Mouse (Mus musculus) G1E (cell line): ENCODE results near the gene Pkm. TPM values are rescaled to one million over a fixed set of nuclear protein-coding genes. Genes with fewer than 3 reads are reported as not detected.

ENCODE experiments used
- ATAC-seq: 2 replicates; pipeline ENCODE4 v1.8.0; 2016; ENCODE audit warnings: mild to moderate bottlenecking; ENCODE audit not compliant: insufficient number of reproducible peaks, poor library complexity, low FRiP score, severe bottlenecking; ENCODE audit errors: extremely low read depth
- DNase-seq: peaks from one replicate; pipeline ENCODE4 v3.0.0; 2012; ENCODE audit warnings: low spot score
- H3K27me3 ChIP-seq: 2 replicates; pipeline ENCODE4 v1.6.1; 2012; ENCODE audit warnings: mild to moderate bottlenecking, low read length, inconsistent platforms; ENCODE audit not compliant: insufficient read depth
- H3K36me3 ChIP-seq: replicated peaks from 2 replicates; pipeline ENCODE3; 2012; ENCODE audit warnings: mild to moderate bottlenecking, inconsistent platforms
- H3K4me1 ChIP-seq: 2 replicates; pipeline ENCODE4 v1.6.1; 2012; ENCODE audit warnings: low read depth, low read length, inconsistent platforms, mixed read lengths; ENCODE audit not compliant: insufficient read depth
- H3K4me3 ChIP-seq: 2 replicates; pipeline ENCODE4 v1.5.1; 2012; ENCODE audit warnings: low read depth, mild to moderate bottlenecking, inconsistent platforms, low read length, moderate library complexity, mixed read lengths
- H3K9me3 ChIP-seq: replicated peaks from 2 replicates; pipeline ENCODE4 v1.6.1; 2012; ENCODE audit warnings: inconsistent platforms
- CTCF ChIP-seq: IDR thresholded peaks from 2 replicates; pipeline ENCODE4 v1.5.1; 2012; ENCODE audit warnings: low read depth, low read length, inconsistent platforms, mixed read lengths
- GATA1 ChIP-seq: IDR thresholded peaks from 2 replicates; pipeline ENCODE4 v1.6.1; 2012; ENCODE audit warnings: borderline replicate concordance, low read length, inconsistent platforms, mixed read lengths
- GATA2 ChIP-seq: IDR thresholded peaks from 2 replicates; pipeline ENCODE4 v1.6.1; 2012; ENCODE audit warnings: low read depth, low read length, inconsistent platforms, borderline replicate concordance
- POLR2AphosphoS5 ChIP-seq: IDR thresholded peaks from 2 replicates; pipeline ENCODE4 v1.6.1; 2012; ENCODE audit warnings: low read depth, low read length, inconsistent platforms; ENCODE audit not compliant: insufficient replicate concordance
- TAL1 ChIP-seq: conservative IDR thresholded peaks from 2 replicates; pipeline ENCODE4 v1.6.1; 2012; ENCODE audit warnings: low read depth, low read length, inconsistent platforms, mixed read lengths
- polyA plus RNA-seq: library from polyadenylated mRNA; stranded (reverse); fragments of >175 nt; gene quantifications from 2 replicates; pipeline ENCODE4 v1.2.3, GENCODE M21; 2012
- total RNA-seq, 2 experiments: library from RNA; stranded (forward) in 1 of 2; stranded (reverse) in 1 of 2; fragments of 200-1000 nt in 1 of 2; fragments of >200 nt in 1 of 2; fragmentation: Nextera tagmentation in 1 of 2; gene quantifications; 2 replicates each; pipeline ENCODE4 v1.2.3; 2014 to 2017

Gene Pkm
- total and polyA plus RNA-seq, 3 experiments: 515 to 2,381 (median 2,295) TPM

DNA sequence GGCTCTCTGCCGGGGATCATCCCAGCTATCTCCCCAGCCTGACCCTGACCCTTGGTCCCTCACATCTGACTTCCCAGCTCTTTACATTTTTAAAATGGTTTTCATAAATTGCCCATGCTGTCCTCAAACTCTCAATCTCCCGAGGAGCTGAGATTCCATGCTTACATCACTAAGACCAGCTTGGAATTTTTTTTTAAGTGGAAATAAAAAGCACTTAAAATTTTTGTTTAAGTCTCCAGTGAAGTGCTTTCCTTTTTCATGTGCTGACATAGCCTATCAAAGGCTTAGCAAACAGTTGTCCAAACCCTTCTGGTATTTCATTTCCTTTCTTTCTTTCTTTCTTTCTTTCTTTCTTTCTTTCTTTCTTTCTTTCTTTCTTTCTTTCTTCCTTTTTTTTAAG, 27.9 kb downstream of the Pkm start:
- ATAC-seq (no peak), DNase-seq (no peak)
- Histone ChIP-seq H3K4me1 (peaks cover 14% of the 10 kb centered on the region), H3K4me3 (no peak overlapping the region), H3K36me3 (peaks cover 13% of the 10 kb centered on the region), H3K27me3 (peaks cover 27% of the 10 kb centered on the region), H3K9me3 (no peaks in the 10 kb centered on the region)
- TF ChIP-seq CTCF (no peak), POLR2AphosphoS5 (no peak), GATA2 (no peak), TAL1 (no peak), GATA1 (no peak)

- Histone ChIP-seq H3K4me3 (no peak overlapping the region), H3K36me3 (no peaks in the 10 kb centered on the region), H3K27me3 (peaks cover 25% of the 10 kb centered on the region), H3K9me3 (no peaks in the 10 kb centered on the region), H3K4me1 (peaks cover 10% of the 10 kb centered on the region)
- TF ChIP-seq POLR2AphosphoS5: no peak
- TF ChIP-seq GATA2: no peak
- TF ChIP-seq GATA1: no peak
- TF ChIP-seq TAL1: no peak
- TF ChIP-seq CTCF: no peak
- no peak for DNase-seq
- no peak for ATAC-seq
Observed at GRCm38 (mm10) chr9:59687416-59688046, 31.4 kb downstream of the Pkm start.

GRCm38 (mm10) chr9:59691635-59692094, 35.5 kb downstream of the Pkm start:
- Histone ChIP-seq H3K27me3 (peaks cover 41% of the 10 kb centered on the region), H3K4me1 (peaks cover 10% of the 10 kb centered on the region), H3K4me3 (no peak overlapping the region), H3K9me3 (no peaks in the 10 kb centered on the region), H3K36me3 (no peaks in the 10 kb centered on the region)
- TF ChIP-seq TAL1 (no peak), CTCF (no peak), POLR2AphosphoS5 (no peak), GATA1 (no peak), GATA2 (no peak)
- no peak for ATAC-seq
- DNase-seq: no peak

GRCm38 (mm10) chr9:59692145-59692544, 36.0 kb downstream of the Pkm start:
- no peak for ATAC-seq

DNA sequence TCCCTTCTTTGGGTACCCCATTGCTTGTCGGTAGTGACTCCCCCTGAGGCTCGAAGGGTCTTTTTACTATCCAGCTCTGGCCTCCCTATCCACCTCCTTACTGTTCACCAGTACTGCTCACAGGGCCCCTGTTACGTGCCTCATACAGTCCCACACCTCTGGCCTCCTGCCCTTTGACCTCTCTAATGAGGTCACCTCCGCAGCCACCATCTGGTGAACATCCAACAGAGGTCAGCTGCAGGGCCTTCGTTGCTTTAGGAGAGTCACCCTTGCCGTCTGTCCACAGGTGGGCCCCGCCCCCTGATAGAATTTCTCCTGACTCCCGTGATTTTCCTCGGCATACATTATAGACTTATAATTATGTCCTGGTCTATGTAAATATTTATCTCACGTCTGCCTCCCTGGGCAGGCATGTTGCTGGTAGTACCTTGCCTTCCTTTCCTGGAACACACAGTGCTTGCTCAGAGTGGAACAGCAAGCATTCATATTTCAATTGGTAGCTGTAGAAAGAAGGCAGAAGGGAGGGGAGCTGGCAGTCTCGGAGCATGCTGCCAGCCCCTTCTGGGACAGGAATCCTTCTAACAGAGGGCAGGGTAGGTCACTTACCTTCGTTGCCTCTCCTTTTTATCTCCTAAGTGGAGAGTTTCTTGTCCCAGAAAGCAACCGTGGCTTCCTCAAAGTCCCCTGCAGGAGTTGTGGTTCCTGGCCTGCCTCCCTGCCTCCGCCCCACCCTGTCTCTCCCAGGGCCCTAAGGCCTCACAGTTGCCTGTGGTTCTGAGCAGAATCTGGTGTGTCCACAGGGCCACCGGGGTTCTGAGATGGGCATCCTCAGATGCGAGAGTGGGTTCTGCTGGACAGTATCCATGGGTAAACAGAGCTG, 38.6 kb downstream of the Pkm start:
- H3K4me3 ChIP-seq: no peak overlapping the region
- H3K9me3 ChIP-seq: no peaks in the 10 kb centered on the region
- H3K36me3 ChIP-seq: no peaks in the 10 kb centered on the region
- DNase-seq (no peak), ATAC-seq (no peak)
- no peak for TF ChIP-seq CTCF
- no peak for TF ChIP-seq POLR2AphosphoS5
- TF ChIP-seq TAL1: no peak
- no peak for TF ChIP-seq GATA1
- no peak for TF ChIP-seq GATA2
- H3K4me1 ChIP-seq: no peaks in the 10 kb centered on the region
- H3K27me3 ChIP-seq: peaks cover 65% of the 10 kb centered on the region

More at GRCm38 (mm10) chr9:59692145-59692544, 36.0 kb downstream of the Pkm start:
- no peaks in the 10 kb centered on the region for H3K36me3 ChIP-seq
- H3K27me3 ChIP-seq: peaks cover 46% of the 10 kb centered on the region
- H3K4me1 ChIP-seq: peaks cover 6% of the 10 kb centered on the region
- no peak overlapping the region for H3K4me3 ChIP-seq
- DNase-seq: no peak
- TF ChIP-seq GATA1 (no peak), TAL1 (no peak), GATA2 (no peak), POLR2AphosphoS5 (no peak), CTCF (no peak)
- H3K9me3 ChIP-seq: no peaks in the 10 kb centered on the region

DNA sequence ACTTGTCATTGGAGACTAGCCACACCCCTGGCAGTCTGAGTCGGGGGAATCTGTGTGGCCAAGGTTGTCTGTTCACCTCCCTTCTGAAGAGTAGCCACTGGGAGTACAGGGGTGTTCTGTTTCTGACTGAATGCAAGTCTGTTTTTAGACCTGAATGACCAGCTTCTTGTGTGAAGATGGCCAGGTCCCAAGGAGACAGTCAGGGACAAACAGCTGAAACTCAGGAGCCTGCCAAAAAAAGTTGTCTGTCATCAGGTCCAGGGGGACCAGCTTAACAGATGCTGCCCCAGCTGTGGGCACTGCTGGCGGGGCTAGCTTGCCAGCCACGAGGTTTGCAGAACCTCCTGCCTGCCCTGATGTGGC, 39.3 kb downstream of the Pkm start:
- no peaks in the 10 kb centered on the region for H3K36me3 ChIP-seq
- H3K9me3 ChIP-seq: no peaks in the 10 kb centered on the region
- TF ChIP-seq TAL1: no peak
- no peak for TF ChIP-seq GATA1
- TF ChIP-seq POLR2AphosphoS5: no peak
- TF ChIP-seq CTCF: no peak
- no peak for TF ChIP-seq GATA2
- ATAC-seq (no peak), DNase-seq (no peak)
- peaks cover 69% of the 10 kb centered on the region for H3K27me3 ChIP-seq
- H3K4me3 ChIP-seq: no peak overlapping the region
- H3K4me1 ChIP-seq: no peaks in the 10 kb centered on the region
